Mouse (Mus musculus): ENCODE measurements around the gene Ftl1.

GRCm38 (mm10) chr7:45413864-45414739 is 45.6 kb downstream of the Ftl1 start:
- TF ChIP-seq POLR2A (IDR thresholded peaks at IDR 0.05; ENCODE audit: low read depth, low read length) (no peak), CTCF (IDR thresholded peaks at IDR 0.05; ENCODE audit: borderline replicate concordance, insufficient read depth, low read length) (no peak)
